ENCODE assay signal across 9 mouse cellular contexts in the genomic region with DNA sequence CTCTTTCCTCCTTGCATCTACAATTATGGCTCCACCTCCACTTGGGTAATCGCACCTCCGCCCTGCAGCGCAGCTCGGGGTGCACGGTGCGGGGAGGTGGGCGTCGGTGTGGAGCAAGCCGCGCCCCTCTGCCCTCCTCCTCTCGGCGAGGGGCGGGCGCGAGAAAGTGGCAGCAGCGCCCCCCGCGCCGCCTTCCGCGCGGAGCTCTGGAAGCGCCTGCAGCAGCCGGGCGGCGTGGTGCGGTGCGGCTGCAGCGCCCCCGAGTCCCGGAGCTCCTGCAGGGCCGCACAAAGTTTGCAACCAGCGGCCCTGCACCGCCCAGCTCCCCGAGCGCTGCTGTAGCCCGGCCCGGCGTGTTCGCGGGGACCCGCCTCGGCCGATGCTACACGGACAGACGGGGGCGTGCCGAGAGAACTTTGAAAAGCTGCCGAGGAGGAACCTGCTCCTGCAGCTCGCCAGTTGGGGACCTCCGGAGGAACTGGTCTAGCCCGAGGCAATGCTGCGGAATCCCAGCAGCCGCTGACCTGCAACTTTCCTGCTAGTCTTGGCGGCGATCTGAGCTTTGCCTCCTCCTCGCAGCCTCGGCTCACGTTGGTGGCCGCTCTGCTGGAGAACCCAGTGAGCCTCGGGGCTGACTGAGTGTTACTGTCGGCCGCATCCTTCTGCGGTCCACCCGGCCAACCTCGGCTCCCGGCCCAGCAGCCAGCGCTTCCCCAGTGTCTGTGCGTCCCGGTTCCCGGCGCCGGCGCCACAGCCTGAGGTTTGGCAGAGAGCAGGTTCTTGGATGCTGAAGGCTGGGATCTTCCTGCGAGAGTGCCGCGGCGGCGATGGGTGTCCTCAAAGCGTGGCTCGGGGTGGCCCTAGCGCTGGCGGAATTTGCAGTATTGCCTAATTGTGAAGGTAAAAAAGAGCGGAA. TPM values are rescaled to one million over a fixed set of nuclear protein-coding genes. Genes with fewer than 3 reads are reported as not detected.
DNase-seq lines count a peak whose midpoint lies in the region; ATAC-seq lines count a peak whose summit lies in the region.
"Had no signal": no experiment of that assay in that cellular context is flagged by ENCODE, and none has a peak within 500 bp of the region (broad histone marks: within the 10 kb centered on the region; RNA-seq: fewer than 3 reads in every experiment).

No protein-coding gene starts in this region.

- H3K36me3 ChIP-seq in erythroblast, embryonic 14.5 days (ENCODE audit: control insufficient read depth), result no peaks in the 10 kb centered on the region
- no peaks in the 10 kb centered on the region; the same call in 1 of the 2 replicates for H3K36me3 ChIP-seq in forebrain, embryonic 10.5 days (replicated peaks)
- H3K36me3 ChIP-seq in heart, embryonic 13.5 days, result no peaks in the 10 kb centered on the region
- no peaks in the 10 kb centered on the region for H3K36me3 ChIP-seq in kidney, embryonic 16.5 days (ENCODE audit: insufficient read depth, low read length)
- no peaks in the 10 kb centered on the region for H3K36me3 ChIP-seq in midbrain, embryonic 16.5 days (ENCODE audit: control insufficient read depth, insufficient read depth, low read length)

- peak; percentile 78 for DNase-seq in forebrain, embryonic 10.5 days (ENCODE audit: extremely low spot score, low spot score)
- DNase-seq in liver, result peak; percentile 58
- peak; percentile 74 for DNase-seq in testis, postnatal 10 days (ENCODE audit: low spot score)

- peaks cover 9% of the 10 kb centered on the region; the same call in 1 of the 2 replicates for H3K9me3 ChIP-seq in erythroblast, embryonic 14.5 days (ENCODE audit: control insufficient read depth, low read length)
- no peaks in the 10 kb centered on the region for H3K9me3 ChIP-seq in forebrain, embryonic 10.5 days
- H3K9me3 ChIP-seq in heart, embryonic 13.5 days, result no peaks in the 10 kb centered on the region
- H3K9me3 ChIP-seq in kidney, embryonic 16.5 days (ENCODE audit: low read length), result no peaks in the 10 kb centered on the region
- no peaks in the 10 kb centered on the region for H3K9me3 ChIP-seq in midbrain, embryonic 16.5 days (replicated peaks; ENCODE audit: control insufficient read depth, low read length, poor library complexity, severe bottlenecking)

- H3K4me3 ChIP-seq in erythroblast, embryonic 14.5 days (replicated peaks), result peak overlapping the region; percentile 48
- peak overlapping the region; percentile 72 for H3K4me3 ChIP-seq in forebrain, embryonic 10.5 days
- H3K4me3 ChIP-seq in heart, embryonic 13.5 days, result peak overlapping the region; percentile 85
- H3K4me3 ChIP-seq in kidney, embryonic 16.5 days (ENCODE audit: low read length), result peak overlapping the region; percentile 82
- peak overlapping the region; percentile 68 for H3K4me3 ChIP-seq in midbrain, embryonic 16.5 days (ENCODE audit: low read depth, low read length)

- ATAC-seq in erythroblast, adult 5-6 weeks (replicated peaks; ENCODE audit: low FRiP score, poor library complexity, severe bottlenecking), result no peak
- peak; percentile 76; the same call in 1 of the 2 replicates for ATAC-seq in heart, embryonic 13.5 days (ENCODE audit: extremely low read depth, insufficient number of reproducible peaks, low FRiP score, low TSS enrichment)
- peak; percentile 94 for ATAC-seq in kidney, embryonic 16.5 days (ENCODE audit: low FRiP score, low TSS enrichment)
- peak; percentile 91 for ATAC-seq in midbrain, embryonic 16.5 days

- WGBS in forebrain, embryonic 10.5 days, result under 1% methylated on average over 80 of the region's 84 CpGs
- WGBS in heart, embryonic 13.5 days, result under 1% methylated on average over 83 of the region's 84 CpGs
- under 1% methylated on average over 83 of the region's 84 CpGs for WGBS in kidney, embryonic 16.5 days
- WGBS in midbrain, embryonic 16.5 days, result under 1% methylated on average over 73 of the region's 84 CpGs

- H3K4me2 ChIP-seq in heart, embryonic 13.5 days, result peak overlapping the region; percentile 91
- peak overlapping the region; percentile 84 for H3K4me2 ChIP-seq in kidney, embryonic 16.5 days (replicated peaks; ENCODE audit: low read depth, low read length)
- H3K4me2 ChIP-seq in midbrain, embryonic 16.5 days (ENCODE audit: low read length), result peak overlapping the region; percentile 96

- H3K4me1 ChIP-seq in erythroblast, embryonic 14.5 days (ENCODE audit: control insufficient read depth), result peaks cover 12% of the 10 kb centered on the region
- H3K4me1 ChIP-seq in forebrain, embryonic 10.5 days, result peaks cover 45% of the 10 kb centered on the region
- H3K4me1 ChIP-seq in heart, embryonic 13.5 days, result peaks cover 34% of the 10 kb centered on the region
- H3K4me1 ChIP-seq in kidney, embryonic 16.5 days (ENCODE audit: insufficient read depth, low read length), result peaks cover 20% of the 10 kb centered on the region
- H3K4me1 ChIP-seq in midbrain, embryonic 16.5 days (ENCODE audit: control insufficient read depth, insufficient read depth, low read length), result peaks cover 15% of the 10 kb centered on the region

- peaks cover 87% of the 10 kb centered on the region for H3K27me3 ChIP-seq in erythroblast, embryonic 14.5 days (ENCODE audit: control insufficient read depth)
- H3K27me3 ChIP-seq in forebrain, embryonic 10.5 days (ENCODE audit: poor library complexity, severe bottlenecking), result peaks cover 26% of the 10 kb centered on the region
- peaks cover 24% of the 10 kb centered on the region; the same call in 1 of the 2 replicates for H3K27me3 ChIP-seq in heart, embryonic 13.5 days (replicated peaks)
- no peaks in the 10 kb centered on the region for H3K27me3 ChIP-seq in kidney, embryonic 16.5 days (ENCODE audit: insufficient read depth, low read length)
- H3K27me3 ChIP-seq in midbrain, embryonic 16.5 days (ENCODE audit: control insufficient read depth, insufficient read depth, low read depth, low read length), result no peaks in the 10 kb centered on the region

- peak overlapping the region; percentile 89 for H3K9ac ChIP-seq in heart, embryonic 13.5 days
- H3K9ac ChIP-seq in kidney, embryonic 16.5 days (replicated peaks; ENCODE audit: low read length), result peak overlapping the region; percentile 82
- peak overlapping the region; percentile 67 for H3K9ac ChIP-seq in midbrain, embryonic 16.5 days (ENCODE audit: low read depth, low read length)

- peak overlapping the region; percentile 91 for H3K27ac ChIP-seq in forebrain, embryonic 10.5 days
- H3K27ac ChIP-seq in heart, embryonic 13.5 days (replicated peaks), result peak overlapping the region; percentile 89
- H3K27ac ChIP-seq in kidney, embryonic 16.5 days (ENCODE audit: low read length), result peak overlapping the region; percentile 90
- H3K27ac ChIP-seq in midbrain, embryonic 16.5 days (ENCODE audit: low read length), result peak overlapping the region; percentile 60

RNA-seq across cellular contexts. Expression of gene Fras1, which starts 0.5 kb away (rescaled TPM):
- 0.04 and 0.08 TPM in 2 replicates for polyA plus RNA-seq in erythroblast, embryonic 14.5 days (2012)
- not detected in 2 replicates for total RNA-seq in erythroblast, adult 5-6 weeks (2015; ENCODE audit: low replicate concordance)
- total RNA-seq in erythroblast, adult 5-6 weeks (2017; ENCODE audit: low replicate concordance), result 0.17 TPM in 1 of 2 replicates, not detected in the other
- 8.3 and 9.8 TPM in 2 replicates for polyA plus RNA-seq in forebrain, embryonic 10.5 days (2016; fragmentation: Nextera tagmentation; extraction: Ambion mirVana)
- polyA plus RNA-seq in heart, embryonic 13.5 days (2015; fragmentation: Nextera tagmentation; extraction: Ambion mirVana), result 17.8 and 18.3 TPM in 2 replicates
- 30.3 and 42.2 TPM in 2 replicates for polyA plus RNA-seq in kidney, embryonic 16.5 days (2015; fragmentation: Nextera tagmentation; extraction: Ambion mirVana)
- polyA plus RNA-seq in midbrain, embryonic 16.5 days (2015; fragmentation: Nextera tagmentation; extraction: Ambion mirVana), result 4.2 and 4.6 TPM in 2 replicates
- total RNA-seq: neutrophil, adult 5-6 weeks had no signal
